Mouse (Mus musculus) lung, postnatal 0 days (tissue): Measurements from ENCODE around the gene Vwce.

Experiments used
- CTCF ChIP-seq: IDR thresholded peaks from 2 replicates; pipeline ENCODE4 v1.5.1; 2016; ENCODE audit warnings: antibody characterized with exemption, mild to moderate bottlenecking
- EP300 ChIP-seq: IDR thresholded peaks from 2 replicates; pipeline ENCODE4 v1.6.1; 2016; ENCODE audit warnings: antibody characterized with exemption, mild to moderate bottlenecking, control low read depth

- TF ChIP-seq EP300 (no peak), CTCF (no peak)
Observed at GRCm38 (mm10) chr19:10707087-10707875, 73.3 kb downstream of the Vwce start.
